Mouse (Mus musculus) neutrophil, adult 5-6 weeks (primary cell): ENCODE results near the gene Ttbk1. TPM values are rescaled to one million over a fixed set of nuclear protein-coding genes. Genes with fewer than 3 reads are reported as not detected.
A peak's percentile ranks its signal among the peaks of the same experiment; 100 is the strongest.
"Not testable (repeated sequence)": the region's sequence is repeated elsewhere in the genome, so short reads cannot be mapped to it uniquely, and the experiment has no call there.

Experiments
- ATAC-seq: fragments of 151-379, 151-347 bp; 2 replicates; pipeline ENCODE4 v1.8.0; 2017; ENCODE audit warnings: mild to moderate bottlenecking, moderate TSS enrichment; ENCODE audit not compliant: insufficient number of reproducible peaks, poor library complexity, low FRiP score, severe bottlenecking; ENCODE audit errors: extremely low read depth
- total RNA-seq: library from RNA; stranded (forward); fragments of 200-1000 nt; gene quantifications from 2 replicates; pipeline ENCODE4 v1.2.3, GENCODE M21; 2017

Gene Ttbk1
- total RNA-seq: 2.2 and 2.3 TPM in 2 replicates

DNA sequence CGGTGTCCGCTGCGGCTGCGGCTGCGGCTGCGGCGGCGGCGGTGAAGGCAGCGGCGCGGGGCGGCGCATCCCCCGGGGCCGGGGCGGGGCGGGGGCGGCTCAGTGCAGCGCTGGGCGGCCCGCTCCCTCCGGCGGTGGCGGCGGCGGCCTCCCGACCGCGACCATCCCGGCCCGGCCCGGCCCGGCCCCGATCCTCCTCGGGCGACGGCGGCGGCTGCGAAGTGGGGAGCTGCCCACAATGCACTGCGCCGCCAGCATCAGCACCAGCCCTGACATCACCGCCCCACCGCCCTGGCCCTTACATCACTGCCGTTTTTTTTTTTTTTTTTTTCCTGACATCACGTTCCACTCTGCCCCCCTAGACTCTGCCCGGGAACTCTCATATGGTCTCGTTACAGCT, at the start of gene Ttbk1:
TSS of gene Ttbk1 (minus strand) at position 245 of the 400 bp plus-strand sequence.
- no peak for ATAC-seq

DNA sequence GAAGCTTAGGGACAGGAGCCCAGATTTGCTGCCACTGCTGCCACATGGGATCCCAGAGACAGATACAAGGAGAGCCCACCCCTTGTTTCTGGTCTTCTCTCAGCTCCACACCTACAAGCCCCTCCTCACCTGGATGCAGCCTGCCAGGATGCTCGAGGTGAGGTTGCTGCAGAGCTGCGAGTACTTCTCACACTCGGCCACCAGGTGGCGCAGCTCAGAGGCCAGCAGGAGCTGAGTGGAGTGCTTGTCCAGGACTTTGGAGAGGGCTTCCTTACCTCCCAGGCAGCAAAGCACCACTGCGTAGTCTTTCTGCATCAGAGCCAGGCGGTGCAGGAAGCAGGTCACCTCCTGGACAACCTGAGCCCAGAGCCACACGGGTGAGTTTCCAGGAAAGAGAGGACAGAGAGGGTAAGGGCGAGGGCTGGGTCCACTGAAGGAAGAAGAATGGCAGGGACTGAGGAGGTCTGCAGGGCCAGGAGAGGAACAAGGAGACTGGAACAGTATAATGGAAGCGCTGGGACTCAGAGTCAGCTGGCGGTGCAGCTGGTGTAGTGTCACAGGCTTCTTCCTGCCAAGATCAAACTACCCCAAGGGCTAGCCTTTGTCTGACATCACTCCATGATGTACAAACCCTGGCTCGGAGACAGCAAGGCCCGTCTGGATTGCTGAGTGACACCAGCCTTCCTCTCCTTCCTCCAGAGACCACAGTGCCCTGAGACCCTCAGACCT, 38.3 kb upstream of the Ttbk1 start:
- ATAC-seq: peak; percentile 52

DNA sequence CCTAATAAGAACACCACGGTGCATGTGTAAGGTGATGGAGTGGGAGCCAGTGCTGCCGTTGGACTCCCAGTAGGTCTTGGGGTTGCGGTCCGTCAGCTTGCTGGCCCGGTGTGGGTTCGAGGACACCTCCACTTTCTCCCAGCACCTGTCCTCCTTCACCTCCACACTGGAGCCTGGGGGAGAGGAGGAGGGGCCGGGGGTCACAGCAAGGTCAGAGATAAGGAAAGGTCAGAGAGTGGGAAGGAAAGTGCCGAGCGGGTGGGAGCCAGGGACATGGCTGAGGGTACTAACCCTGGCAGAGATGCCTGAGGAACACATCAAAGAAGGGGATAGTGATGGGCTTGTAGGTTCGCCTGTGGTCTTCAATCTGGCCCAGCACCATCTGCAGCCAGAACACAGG, 37.6 kb upstream of the Ttbk1 start:
- no peak for ATAC-seq

DNA sequence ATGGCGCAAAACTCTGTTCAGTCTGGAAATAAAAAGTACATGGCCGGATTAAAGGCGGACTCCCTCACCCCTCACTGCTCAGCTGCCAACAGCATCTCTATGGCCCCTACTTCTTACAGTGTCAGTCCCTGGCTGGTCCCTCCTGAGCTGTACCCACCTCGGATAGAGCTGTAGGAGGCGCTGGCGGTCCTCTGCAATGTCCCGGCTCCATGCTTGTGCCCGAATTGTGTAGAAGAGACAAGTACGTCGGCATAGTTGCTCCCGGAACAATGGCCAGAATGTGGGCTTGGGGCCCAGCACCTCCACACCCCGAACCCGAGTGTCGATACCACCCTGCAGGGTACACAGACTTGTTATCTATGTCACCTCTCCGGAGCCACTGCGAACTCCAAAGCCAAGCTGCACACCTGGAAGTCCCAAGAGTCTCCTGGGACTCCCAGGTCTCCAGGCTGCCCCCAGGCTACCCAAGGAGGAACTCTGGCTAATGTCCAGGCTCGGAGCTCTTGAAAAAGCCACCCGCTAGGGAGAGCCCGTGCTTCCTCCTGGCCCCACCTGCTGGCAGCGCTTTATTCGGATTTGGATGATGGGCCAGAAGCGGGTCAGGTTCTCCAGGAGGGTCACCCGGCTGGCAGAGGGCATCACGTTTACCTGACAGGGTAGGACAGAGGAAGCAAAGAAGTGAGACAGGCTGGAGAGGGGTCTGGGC, 34.6 kb upstream of the Ttbk1 start:
- ATAC-seq: no peak

DNA sequence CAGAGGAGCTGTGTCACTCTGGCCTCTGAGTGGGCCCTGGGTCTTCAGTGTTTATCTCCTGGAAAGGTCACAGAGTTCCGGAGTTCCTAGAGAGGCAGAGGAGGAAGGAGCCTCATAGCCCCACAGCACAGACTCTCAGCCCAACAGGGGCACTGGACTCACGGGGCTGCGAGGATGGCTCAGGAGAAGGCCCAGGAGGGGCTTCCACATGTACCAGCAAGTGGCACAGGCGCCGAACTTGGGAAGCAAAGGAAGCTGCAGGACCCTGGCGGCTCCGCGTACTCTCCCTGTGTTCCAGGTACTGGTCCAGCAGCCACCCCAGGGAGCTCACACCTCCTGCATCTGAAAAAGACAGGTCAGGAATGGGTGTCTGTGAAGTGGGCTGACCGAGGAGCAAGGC, 33.7 kb upstream of the Ttbk1 start:
- ATAC-seq: no peak

DNA sequence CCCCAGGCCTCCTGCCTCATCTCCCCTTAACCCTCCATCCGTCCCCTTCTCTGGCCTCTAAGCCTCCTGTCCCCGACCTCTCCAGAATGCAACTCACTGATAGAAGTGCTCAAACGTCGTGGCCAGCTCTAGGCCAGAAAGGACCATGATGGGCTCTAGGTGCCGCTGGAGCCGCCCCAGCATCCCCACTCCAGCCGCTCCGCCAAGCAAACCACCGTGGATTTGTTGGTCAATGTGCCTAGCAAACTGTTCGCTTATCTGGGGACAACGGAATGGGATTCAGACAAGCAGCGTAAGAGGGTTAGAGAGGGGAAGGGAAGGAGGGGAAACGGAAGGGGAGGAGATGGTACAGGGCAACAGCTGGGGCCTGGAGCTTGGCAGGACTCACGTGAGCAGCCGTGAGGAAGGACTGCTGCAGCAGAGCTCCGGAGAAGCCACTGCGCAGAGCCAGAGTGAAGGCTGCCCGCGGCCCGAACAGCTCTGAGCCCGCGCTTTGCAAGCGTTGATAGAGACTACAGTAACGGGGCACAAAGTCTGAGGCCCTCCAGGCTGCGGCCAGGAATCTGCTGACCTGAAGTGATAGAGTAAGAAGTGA, 33.0 kb upstream of the Ttbk1 start:
- ATAC-seq: no peak

DNA sequence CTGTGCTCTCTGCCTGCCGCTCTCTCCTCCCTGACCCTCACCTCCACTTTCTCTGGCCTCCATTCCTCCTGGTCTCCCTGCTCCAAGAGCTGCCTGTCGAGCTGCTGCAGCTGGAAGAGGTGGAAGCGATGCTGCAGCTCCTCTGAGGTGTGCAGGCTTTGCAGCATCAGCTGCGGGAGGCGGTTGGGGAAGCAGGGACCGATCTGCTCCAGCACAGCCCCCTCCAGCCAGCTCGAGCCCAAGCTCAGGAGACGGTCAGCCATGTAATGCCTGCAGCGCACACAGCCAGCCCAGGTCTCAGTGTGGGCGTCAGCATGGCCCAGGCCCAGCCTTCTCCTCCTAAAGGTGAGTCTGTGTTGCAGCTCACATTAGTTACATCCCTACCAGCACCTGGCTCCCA, 32.5 kb upstream of the Ttbk1 start:
- ATAC-seq: no peak

DNA sequence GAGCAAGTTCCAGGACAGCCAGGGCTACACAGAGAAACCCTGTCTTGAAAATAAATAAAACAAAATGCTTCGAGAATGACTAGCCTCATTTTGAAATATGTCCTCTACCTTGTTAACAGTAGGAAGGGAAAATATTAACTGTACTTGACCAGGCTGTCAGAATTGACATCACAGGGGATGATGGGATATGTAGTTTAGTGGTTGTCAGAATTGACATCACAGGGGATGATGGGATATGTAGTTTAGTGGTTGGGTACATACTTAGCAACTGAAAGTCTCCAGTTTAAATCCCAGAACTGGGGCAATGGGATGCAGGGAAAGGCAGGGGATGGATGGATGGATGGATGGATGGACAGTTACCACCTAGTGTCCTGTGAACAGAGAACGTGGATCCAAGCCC, 25.9 kb upstream of the Ttbk1 start:
- ATAC-seq: no peak

DNA sequence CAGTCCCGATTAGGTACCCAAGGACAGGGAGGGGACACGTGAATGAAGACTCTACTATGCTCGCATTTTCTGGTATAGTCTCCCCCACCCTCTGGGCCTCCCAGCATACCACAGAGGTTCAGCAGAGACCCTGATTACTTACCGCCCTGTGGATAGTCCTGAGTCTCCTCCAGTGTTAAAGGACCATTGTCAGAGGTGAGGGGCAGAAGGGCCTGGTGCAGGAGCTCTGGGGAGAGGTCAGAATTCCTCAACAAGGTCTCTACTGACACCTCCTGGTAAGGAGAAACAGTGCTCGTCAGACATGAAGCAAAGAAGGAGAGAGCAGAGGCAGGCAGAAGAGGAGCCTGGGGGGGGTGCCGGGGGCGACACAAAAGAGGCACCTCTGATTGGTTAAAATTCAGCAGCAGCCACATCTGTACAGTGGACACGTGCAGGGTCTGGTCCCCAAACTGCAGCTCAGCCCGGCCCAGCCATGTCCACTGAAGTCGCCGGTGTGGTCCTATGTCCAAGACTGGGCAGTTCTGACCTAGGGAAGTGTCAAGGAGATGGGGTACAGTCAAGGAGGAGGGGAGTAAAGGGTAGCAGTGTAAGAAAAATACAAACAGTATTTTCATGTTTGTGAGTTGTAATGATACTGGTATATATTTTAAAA, 23.7 kb upstream of the Ttbk1 start:
- ATAC-seq: no peak

DNA sequence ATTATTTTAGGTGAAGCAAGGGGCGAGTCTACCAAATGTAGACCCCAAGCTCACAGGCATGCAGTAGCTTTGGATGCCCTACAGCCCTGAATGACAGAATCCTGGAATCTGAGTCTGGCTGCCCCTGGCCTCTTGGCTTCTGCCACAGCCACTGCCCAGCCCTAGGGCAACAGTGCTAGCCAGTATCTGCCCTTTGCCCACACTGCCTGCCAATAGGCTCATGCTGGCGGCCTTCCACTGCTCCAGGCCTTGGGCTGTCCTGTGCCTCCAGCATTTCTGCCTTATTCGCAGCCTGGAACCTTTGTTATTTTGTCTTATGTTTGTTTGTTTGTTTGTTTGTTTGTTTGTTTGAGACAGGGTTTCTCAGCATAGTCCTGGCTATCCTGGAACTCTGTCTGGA, 18.1 kb upstream of the Ttbk1 start:
- no peak for ATAC-seq

DNA sequence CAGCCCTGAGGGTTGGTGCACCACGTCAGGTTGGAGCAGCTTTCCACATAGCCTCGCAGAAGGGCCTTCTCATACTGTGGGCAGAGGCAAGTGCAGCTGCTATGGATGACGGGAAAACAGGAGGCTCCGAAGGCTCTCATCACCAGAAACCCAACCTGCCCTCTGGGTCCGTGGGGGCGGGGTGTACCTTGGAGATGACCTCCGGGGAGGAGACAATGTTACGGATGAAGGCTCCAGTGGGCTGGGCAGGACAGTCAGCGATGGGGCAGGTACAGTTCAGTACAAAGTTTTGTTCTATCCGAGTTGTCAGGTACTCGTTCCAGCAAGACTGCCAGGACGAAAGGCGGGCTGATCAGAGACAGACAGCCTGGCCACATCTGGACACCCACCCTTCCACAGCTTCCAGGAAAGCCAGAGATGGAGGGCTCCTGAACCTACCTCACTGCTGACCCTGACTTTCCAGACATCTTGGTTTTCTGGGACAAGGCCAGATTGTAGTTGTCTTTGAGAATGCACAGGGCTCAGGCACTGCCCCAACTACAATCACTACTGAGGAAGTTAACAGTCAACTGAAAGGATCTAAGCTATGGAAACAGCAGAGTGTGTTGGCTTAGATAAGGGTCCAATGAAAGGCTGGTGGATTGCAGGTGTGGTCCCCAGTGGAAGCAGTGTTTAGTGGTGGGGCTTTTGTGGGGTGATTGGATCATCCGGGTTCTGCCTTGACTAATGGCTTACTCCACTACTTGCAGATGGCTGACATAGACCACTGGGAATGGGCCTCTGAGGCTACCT, 16.6 kb upstream of the Ttbk1 start:
- no peak for ATAC-seq

DNA sequence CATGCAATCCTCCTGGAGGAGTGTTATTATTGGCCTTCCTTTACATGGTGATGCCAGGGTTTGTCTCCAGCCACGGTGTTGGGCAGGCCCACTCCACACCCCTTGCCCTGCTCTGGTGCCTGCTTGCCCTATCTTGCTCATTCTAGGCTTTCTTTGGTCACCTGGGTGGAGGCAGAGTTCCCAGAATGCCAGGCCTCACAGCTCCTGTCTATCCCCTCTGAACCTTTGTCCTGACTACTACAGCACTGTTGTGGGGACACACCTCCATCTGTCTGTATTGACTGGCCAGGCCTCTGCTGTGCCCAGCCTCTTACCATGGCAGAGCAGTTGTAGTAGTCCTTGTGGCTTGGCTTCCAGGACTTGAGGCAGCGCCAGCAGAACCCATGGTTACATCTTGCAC, 15.3 kb upstream of the Ttbk1 start:
- ATAC-seq: no peak

DNA sequence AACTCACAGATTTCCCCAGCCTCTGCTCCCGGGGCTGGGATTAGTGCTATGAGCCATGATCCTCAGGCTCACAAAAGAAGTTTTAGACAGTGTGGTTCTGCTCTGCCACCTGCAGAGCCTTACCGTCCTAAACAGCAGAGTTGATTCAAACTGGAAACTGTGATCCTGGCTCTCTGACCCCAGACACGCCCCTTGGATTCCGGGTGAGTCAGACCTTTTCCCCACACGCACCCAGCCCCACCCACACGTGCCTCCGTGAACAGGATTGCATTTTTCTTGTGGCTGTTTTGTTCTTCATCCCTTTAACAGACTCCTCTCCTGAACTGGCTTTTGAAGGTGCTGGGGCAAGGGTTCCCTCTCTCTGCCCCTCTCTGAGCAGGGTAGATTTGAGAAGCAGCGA, 10.5 kb upstream of the Ttbk1 start:
- ATAC-seq: no peak

DNA sequence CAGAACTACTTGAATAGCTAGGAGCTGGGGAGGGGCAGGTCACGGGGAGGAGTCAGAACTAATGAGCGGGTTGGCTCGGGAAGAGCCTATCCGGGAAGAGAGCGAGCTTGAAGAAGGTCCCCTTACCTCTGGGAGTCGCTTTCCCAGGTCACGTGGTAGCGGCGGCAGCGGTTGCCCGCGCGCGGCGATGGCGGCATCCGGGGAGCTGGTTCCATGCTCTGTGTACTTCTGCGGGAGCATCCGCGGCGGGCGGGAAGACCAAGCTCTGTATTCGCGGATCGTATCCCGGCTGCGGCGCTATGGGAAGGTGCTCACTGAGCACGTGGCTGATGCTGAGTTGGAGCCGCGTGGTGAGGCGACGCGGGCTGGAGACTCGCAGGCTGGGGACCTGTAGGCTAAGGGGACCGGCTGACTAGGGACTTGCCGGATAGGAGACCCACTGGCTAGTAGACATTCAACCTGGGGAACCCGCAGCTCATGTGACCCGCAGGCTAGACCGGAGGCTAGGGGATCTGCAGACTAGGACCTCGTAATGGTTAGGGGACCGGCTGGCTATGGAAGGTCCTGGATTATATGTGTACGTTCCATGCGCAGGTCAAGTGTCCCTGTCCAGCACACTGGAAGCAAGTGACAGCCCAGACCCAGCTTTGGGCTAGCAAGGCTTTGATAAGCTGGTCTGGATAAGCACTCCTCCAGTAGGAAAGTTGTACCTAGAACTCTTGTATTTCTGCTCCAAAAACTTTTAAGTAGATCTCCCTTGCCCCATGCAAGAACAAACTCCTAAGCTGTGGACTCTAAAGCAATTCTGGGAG, 9.4 kb upstream of the Ttbk1 start, which contains the start of gene Dnph1:
TSS of gene Dnph1 (plus strand) at position 89 of the 812 bp plus-strand sequence.
- ATAC-seq: no peak

DNA sequence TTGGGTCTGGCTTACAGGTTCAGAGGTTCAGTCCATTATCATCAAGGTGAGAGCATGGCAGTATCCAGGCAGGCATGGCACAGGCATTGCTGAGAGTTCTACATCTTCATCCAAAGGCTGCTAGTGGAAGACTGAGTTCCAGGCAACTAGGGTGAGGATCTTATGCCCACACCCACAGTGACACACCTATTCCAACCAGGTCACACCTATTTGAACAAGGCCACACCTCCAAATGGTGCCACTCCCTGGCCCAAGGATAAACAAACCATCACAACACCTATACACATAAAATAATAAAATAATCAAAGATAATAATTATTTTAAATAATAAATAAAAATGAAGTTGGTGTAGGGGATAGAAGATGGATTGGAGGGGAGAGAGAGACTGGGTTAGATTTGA, 8.6 kb upstream of the Ttbk1 start:
- not testable (repeated sequence) for ATAC-seq

DNA sequence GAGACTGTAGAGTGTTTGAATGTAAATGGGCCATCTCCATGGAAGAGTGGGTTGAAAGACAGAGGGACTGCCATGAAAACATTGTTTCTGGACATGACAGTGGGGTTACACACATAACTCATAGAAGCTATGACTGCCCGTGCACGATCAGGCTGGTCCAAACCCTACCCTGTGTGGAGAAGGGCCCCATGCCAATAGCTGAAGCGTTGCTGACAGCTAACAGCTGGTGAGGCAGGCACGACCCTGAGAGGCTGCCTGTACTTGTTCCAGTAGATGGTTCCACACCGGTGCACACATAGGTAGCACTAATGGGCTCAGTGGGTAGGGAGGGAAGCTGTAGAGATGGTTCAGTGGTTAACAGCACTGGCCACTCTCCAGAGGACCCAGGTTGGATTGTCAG, 8.0 kb upstream of the Ttbk1 start:
- ATAC-seq: no peak

DNA sequence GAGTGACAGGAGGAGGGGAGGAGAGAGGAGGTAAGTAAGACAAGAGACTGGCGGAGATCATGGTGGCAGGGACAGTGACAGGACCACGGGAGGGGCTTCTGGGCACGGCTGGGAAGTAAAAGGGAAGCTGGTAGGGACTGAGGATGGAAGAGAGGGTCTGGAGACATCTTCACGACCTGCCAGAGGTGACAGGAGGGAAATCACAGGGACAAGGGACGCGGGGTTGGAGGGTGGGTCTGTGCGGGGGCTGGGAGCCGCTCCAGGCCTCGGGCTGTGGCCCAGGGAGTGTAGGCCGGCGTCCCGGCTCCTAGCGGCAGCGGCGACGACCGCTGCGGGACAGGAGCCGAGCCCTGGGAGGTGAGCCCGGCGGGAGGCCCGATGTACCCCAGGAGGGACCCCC, 480 bp downstream of the Ttbk1 start:
- ATAC-seq: no peak

DNA sequence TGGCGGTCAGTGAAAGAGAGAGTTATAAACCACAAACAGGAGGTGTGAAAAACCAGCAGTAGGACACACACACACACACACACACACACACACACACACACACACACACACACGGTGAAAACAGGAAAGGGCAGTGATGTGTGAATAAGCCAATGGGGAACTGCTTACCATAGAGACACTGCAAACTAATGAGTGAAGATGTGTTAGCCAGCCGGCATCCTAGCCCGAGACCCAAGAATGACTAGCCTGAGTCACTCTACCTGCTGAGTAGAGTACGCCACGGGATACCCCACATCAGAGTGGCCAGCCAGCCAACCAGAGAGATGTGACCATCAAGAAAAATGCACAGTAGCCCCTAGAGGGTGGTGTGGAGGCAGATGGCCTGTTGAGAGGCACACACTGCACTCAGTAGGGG, 3.0 kb downstream of the Ttbk1 start:
- ATAC-seq: peak; percentile 33; the same call in 1 of the 2 replicates
